Mouse (Mus musculus) myocyte (in vitro differentiated cells): Measurements from ENCODE around the gene Pwp2. TPM values are rescaled to one million over a fixed set of nuclear protein-coding genes. Genes with fewer than 3 reads are reported as not detected.

Source experiments
- H3K27me3 ChIP-seq: one replicate; pipeline ENCODE4 v1.6.1; 2011; ENCODE audit not compliant: control insufficient read depth, insufficient read depth, insufficient read length
- H3K36me3 ChIP-seq: one replicate; pipeline ENCODE4 v1.6.1; 2011; ENCODE audit not compliant: control insufficient read depth, insufficient read depth
- H3K4me2 ChIP-seq: one replicate; pipeline ENCODE4 v1.6.1; 2011; ENCODE audit warnings: low read depth, control low read depth
- H3K4me3 ChIP-seq: one replicate; pipeline ENCODE4 v1.5.1; 2011; ENCODE audit warnings: mild to moderate bottlenecking, control low read depth, moderate library complexity
- H3K79me2 ChIP-seq: one replicate; pipeline ENCODE4 v1.6.1; 2011; ENCODE audit not compliant: control insufficient read depth, insufficient read depth
- H3ac ChIP-seq: one replicate; pipeline ENCODE4 v1.6.1; 2011; ENCODE audit not compliant: control insufficient read depth, insufficient read length
- CEBPB ChIP-seq: IDR thresholded peaks from 2 replicates; pipeline ENCODE4 v1.6.1; 2011; ENCODE audit warnings: mild to moderate bottlenecking, moderate library complexity; ENCODE audit not compliant: poor library complexity, insufficient read depth, severe bottlenecking
- E2F4 ChIP-seq: IDR thresholded peaks from one replicate; pipeline ENCODE4 v1.6.1; 2011; ENCODE audit warnings: mild to moderate bottlenecking, control low read depth, moderate library complexity; ENCODE audit not compliant: insufficient read depth
- MAX ChIP-seq: IDR thresholded peaks from one replicate; pipeline ENCODE4 v1.6.1; 2011; ENCODE audit warnings: low read depth, mild to moderate bottlenecking, control low read depth
- MYOD1 ChIP-seq, 3 experiments: IDR thresholded peaks; one replicate each; pipeline ENCODE4 v1.6.1; 2011; ENCODE audit warnings: control low read depth in 2 of 3, low read depth in 2 of 3, mild to moderate bottlenecking in 2 of 3, moderate library complexity in 1 of 3; ENCODE audit not compliant: insufficient read length in 2 of 3, control insufficient read depth in 1 of 3
- MYOG ChIP-seq, 3 experiments: IDR thresholded peaks; one replicate each; pipeline ENCODE4 v1.6.1; 2011; ENCODE audit warnings: control low read depth in 2 of 3, low read depth in 2 of 3, mild to moderate bottlenecking in 2 of 3; ENCODE audit not compliant: insufficient read length in 2 of 3, control insufficient read depth in 1 of 3, insufficient read depth in 1 of 3
- POLR2A ChIP-seq: IDR thresholded peaks from one replicate; pipeline ENCODE4 v1.6.1; 2011; ENCODE audit warnings: low read depth, mild to moderate bottlenecking, control low read depth, moderate library complexity; ENCODE audit not compliant: insufficient read length
- POLR2AphosphoS2 ChIP-seq: IDR thresholded peaks from one replicate; pipeline ENCODE4 v1.6.1; 2011; ENCODE audit warnings: low read depth, control low read depth; ENCODE audit not compliant: insufficient read length
- REST ChIP-seq: IDR thresholded peaks from one replicate; pipeline ENCODE4 v1.6.1; 2011; ENCODE audit warnings: mild to moderate bottlenecking, control low read depth, moderate library complexity; ENCODE audit not compliant: insufficient read depth, insufficient read length
- SRF ChIP-seq: IDR thresholded peaks from one replicate; pipeline ENCODE4 v1.6.1; 2011; ENCODE audit warnings: low read depth; ENCODE audit not compliant: control insufficient read depth, insufficient read length
- TCF12 ChIP-seq: IDR thresholded peaks from one replicate; pipeline ENCODE4 v1.6.1; 2011; ENCODE audit warnings: mild to moderate bottlenecking, control low read depth; ENCODE audit not compliant: poor library complexity, insufficient read depth, severe bottlenecking
- TCF3 ChIP-seq: IDR thresholded peaks from one replicate; pipeline ENCODE4 v1.6.1; 2011; ENCODE audit warnings: low read depth, control low read depth; ENCODE audit not compliant: insufficient read length
- USF1 ChIP-seq: IDR thresholded peaks from one replicate; pipeline ENCODE4 v1.6.1; 2011; ENCODE audit warnings: low read depth, mild to moderate bottlenecking, control low read depth, moderate library complexity
- polyA plus RNA-seq: library from polyadenylated mRNA; unstranded; fragments of >200 nt; fragmentation: generic; extraction: Trizol; gene quantifications from one replicate; pipeline ENCODE4 v1.2.1, GENCODE M21; 2012; ENCODE audit warnings: missing spikeins

Gene Pwp2
- polyA plus RNA-seq, 1 experiment = 22.1 TPM

DNA sequence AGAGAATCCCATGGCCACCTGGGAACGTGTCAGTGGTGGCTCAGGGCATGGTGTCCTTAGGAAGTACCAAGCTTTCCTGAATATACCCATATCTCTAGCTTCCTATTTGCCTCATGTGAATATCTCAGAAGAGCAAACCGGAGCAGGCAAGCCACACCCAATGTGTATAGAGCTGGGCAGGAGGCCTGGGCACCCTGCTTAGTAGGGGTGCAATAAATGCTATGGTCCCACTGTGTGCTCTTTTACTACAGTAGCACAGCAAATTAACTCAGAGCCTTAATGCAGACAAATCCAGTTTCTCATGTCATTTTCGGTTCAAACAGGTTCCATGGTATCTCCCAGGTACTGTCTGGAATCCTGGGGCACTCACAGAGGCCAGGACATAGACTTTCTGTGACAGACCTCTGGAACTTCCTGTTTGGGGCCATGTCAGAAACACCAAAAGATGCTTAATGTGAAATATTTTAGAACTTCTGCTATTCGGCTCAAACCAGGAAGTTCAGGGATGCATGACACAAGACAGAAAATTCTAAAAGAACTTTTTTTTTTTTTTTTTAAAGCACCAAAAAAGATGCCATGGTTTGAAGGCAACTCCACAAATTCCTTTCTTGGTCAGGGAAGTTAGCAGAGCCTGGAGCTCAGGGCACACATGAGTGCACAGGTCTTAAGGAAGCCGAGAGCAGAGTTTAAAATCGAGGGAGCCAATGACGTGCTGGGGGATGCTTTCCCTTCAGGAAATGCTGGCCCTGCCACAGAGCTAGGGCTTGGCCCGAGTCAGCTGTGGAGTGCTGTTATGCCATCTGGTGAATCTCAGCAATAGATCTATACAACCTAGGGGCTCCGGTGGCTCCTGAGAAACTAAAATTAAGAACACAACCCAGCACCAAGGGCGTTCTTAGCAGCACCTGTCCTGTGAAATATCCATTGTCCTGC, 35.8 kb downstream of the Pwp2 start:
- no peaks in the 10 kb centered on the region for H3K36me3 ChIP-seq
- no peaks in the 10 kb centered on the region for H3K79me2 ChIP-seq
- no peak overlapping the region for H3K4me3 ChIP-seq
- TF ChIP-seq POLR2AphosphoS2 (no peak), CEBPB (no peak), E2F4 (no peak), MAX (no peak), MYOG (IDR thresholded peaks at IDR 0.05; ENCODE audit: control insufficient read depth in 1 of 3, insufficient read depth in 1 of 3, insufficient read length in 2 of 3, low read depth in 2 of 3) (no peak), TCF12 (no peak), MYOD1 (IDR thresholded peaks at IDR 0.05; ENCODE audit: control insufficient read depth in 1 of 3, insufficient read length in 2 of 3, low read depth in 2 of 3) (no peak), USF1 (no peak), TCF3 (no peak), POLR2A (no peak), SRF (no peak), REST (no peak)
- no peak overlapping the region for H3K4me2 ChIP-seq
- peaks cover 31% of the 10 kb centered on the region for H3K27me3 ChIP-seq
- H3ac ChIP-seq = no peak overlapping the region

DNA sequence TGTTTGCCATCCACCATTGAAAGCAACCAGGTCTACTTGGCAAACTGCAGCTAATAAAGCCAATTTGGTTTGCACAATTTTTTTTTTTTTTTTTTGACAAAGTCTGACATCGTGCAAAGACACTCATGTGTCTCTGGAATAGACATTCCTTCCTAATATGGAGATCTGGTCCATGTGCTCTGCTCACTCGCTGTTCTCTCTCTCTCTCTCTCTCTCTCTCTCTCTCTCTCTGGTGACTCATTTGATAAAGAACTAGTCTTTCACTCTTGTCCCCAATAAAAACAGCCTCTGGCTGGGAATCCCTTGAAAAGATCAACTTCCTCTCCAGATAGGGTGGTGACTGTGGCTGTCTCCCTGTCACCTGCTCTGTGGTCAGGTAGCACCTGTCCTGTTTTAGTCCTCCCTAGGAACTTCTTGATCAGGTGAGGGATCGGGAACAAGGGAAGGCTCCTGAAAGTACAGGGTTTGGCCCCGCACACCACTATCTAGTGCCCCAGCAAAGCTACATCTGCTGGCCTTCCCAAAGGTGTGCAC, 37.0 kb downstream of the Pwp2 start:
- Histone ChIP-seq H3K79me2 (no peaks in the 10 kb centered on the region), H3K36me3 (no peaks in the 10 kb centered on the region), H3K4me3 (no peak overlapping the region), H3K4me2 (no peak overlapping the region), H3K27me3 (peaks cover 26% of the 10 kb centered on the region), H3ac (no peak overlapping the region)
- TF ChIP-seq POLR2A (no peak), TCF3 (no peak), REST (no peak), CEBPB (no peak), USF1 (no peak), MYOD1 (IDR thresholded peaks at IDR 0.05; ENCODE audit: control insufficient read depth in 1 of 3, insufficient read length in 2 of 3, low read depth in 2 of 3) (no peak), MAX (no peak), SRF (no peak), MYOG (IDR thresholded peaks at IDR 0.05; ENCODE audit: control insufficient read depth in 1 of 3, insufficient read depth in 1 of 3, insufficient read length in 2 of 3, low read depth in 2 of 3) (no peak), E2F4 (no peak), TCF12 (no peak), POLR2AphosphoS2 (no peak)

- H3K79me2 ChIP-seq = no peaks in the 10 kb centered on the region
- no peak overlapping the region for H3K4me3 ChIP-seq
- H3K36me3 ChIP-seq = no peaks in the 10 kb centered on the region
- H3ac ChIP-seq = no peak overlapping the region
- H3K4me2 ChIP-seq = no peak overlapping the region
- H3K27me3 ChIP-seq = peaks cover 19% of the 10 kb centered on the region
- no peak for TF ChIP-seq MAX
These were observed 41.0 kb downstream of the Pwp2 start for GRCm38 (mm10) chr10:78143727-78144505.

- Histone ChIP-seq H3K36me3 (no peaks in the 10 kb centered on the region), H3K79me2 (no peaks in the 10 kb centered on the region), H3K27me3 (peaks cover 15% of the 10 kb centered on the region), H3K4me2 (no peak overlapping the region), H3K4me3 (no peak overlapping the region), H3ac (no peak overlapping the region)
- TF ChIP-seq REST (no peak), TCF3 (no peak), USF1 (no peak), SRF (no peak), MYOG (IDR thresholded peaks at IDR 0.05; ENCODE audit: control insufficient read depth in 1 of 3, insufficient read depth in 1 of 3, insufficient read length in 2 of 3, low read depth in 2 of 3) (no peak), E2F4 (no peak), CEBPB (no peak), POLR2A (no peak), MYOD1 (IDR thresholded peaks at IDR 0.05; ENCODE audit: control insufficient read depth in 1 of 3, insufficient read length in 2 of 3, low read depth in 2 of 3) (no peak), TCF12 (no peak), MAX (no peak), POLR2AphosphoS2 (no peak)
These were observed 44.1 kb downstream of the Pwp2 start for GRCm38 (mm10) chr10:78140843-78141242.
